In genomic region chr3:79086282-79086681, GRCm38 (mm10) we compare ENCODE assay signal across 28 mouse cellular contexts.
"Had no signal": no experiment of that assay in that cellular context is flagged by ENCODE, and none has a peak within 500 bp of the region (broad histone marks: within the 10 kb centered on the region; RNA-seq: fewer than 3 reads in every experiment).

No protein-coding gene starts in this region.

- ATAC-seq: forebrain, embryonic 13.5 days; forebrain, embryonic 14.5 days; forebrain, embryonic 15.5 days; forebrain, embryonic 16.5 days; forebrain, postnatal 0 days had no signal

- H3K4me3 ChIP-seq: embryonic facial prominence, embryonic 10.5 days; embryonic facial prominence, embryonic 12.5 days; embryonic facial prominence, embryonic 13.5 days; embryonic facial prominence, embryonic 15.5 days; erythroblast, embryonic 14.5 days; forebrain, embryonic 10.5 days; forebrain, embryonic 12.5 days; forebrain, embryonic 13.5 days; forebrain, embryonic 15.5 days; gastrocnemius, adult 2 months; heart, adult 2 months had no signal

- DNase-seq: cerebellum, adult 2 months; cerebellum, adult 8-10 months; cerebellum, adult 9-10 months; cerebellum, adult 9-11 months; cerebellum, postnatal 10 days; cerebellum, postnatal 14 days; cerebellum, postnatal 25 days; cerebellum, postnatal 36 days; embryo, embryonic 11 days; forebrain, postnatal 0 days; gastrocnemius, adult 2 months; gastrocnemius, postnatal 10 days; gastrocnemius, postnatal 14 days; gastrocnemius, postnatal 25 days; gastrocnemius, postnatal 36 days; heart, adult 18-20 months; heart, adult 2 months had no signal

- H3K4me1 ChIP-seq: embryonic facial prominence, embryonic 10.5 days; embryonic facial prominence, embryonic 12.5 days; embryonic facial prominence, embryonic 13.5 days; embryonic facial prominence, embryonic 15.5 days; forebrain, embryonic 10.5 days; forebrain, embryonic 12.5 days; forebrain, embryonic 13.5 days; forebrain, embryonic 15.5 days had no signal

- H3K4me2 ChIP-seq: embryonic facial prominence, embryonic 12.5 days; embryonic facial prominence, embryonic 13.5 days; embryonic facial prominence, embryonic 15.5 days; forebrain, embryonic 12.5 days; forebrain, embryonic 13.5 days; forebrain, embryonic 15.5 days had no signal

- H3K9me3 ChIP-seq: embryonic facial prominence, embryonic 10.5 days; embryonic facial prominence, embryonic 12.5 days; embryonic facial prominence, embryonic 13.5 days; embryonic facial prominence, embryonic 15.5 days; forebrain, embryonic 10.5 days; forebrain, embryonic 12.5 days; forebrain, embryonic 13.5 days; forebrain, embryonic 15.5 days had no signal

- H3K9ac ChIP-seq: embryonic facial prominence, embryonic 12.5 days; embryonic facial prominence, embryonic 13.5 days; embryonic facial prominence, embryonic 15.5 days; forebrain, embryonic 12.5 days; forebrain, embryonic 13.5 days; forebrain, embryonic 15.5 days; forebrain, postnatal 0 days had no signal

- H3K27me3 ChIP-seq: embryonic facial prominence, embryonic 12.5 days; embryonic facial prominence, embryonic 13.5 days; embryonic facial prominence, embryonic 15.5 days; forebrain, embryonic 12.5 days; forebrain, embryonic 13.5 days; forebrain, embryonic 15.5 days had no signal

- H3K27ac ChIP-seq: embryonic facial prominence, embryonic 10.5 days; embryonic facial prominence, embryonic 12.5 days; embryonic facial prominence, embryonic 13.5 days; embryonic facial prominence, embryonic 15.5 days; forebrain, embryonic 10.5 days; forebrain, embryonic 12.5 days; forebrain, embryonic 13.5 days; forebrain, embryonic 15.5 days; gastrocnemius, adult 2 months; heart, adult 2 months had no signal
